Mouse (Mus musculus) stomach, embryonic 15.5 days (tissue): ENCODE measurements around the gene Map3k4. TPM values are rescaled to one million over a fixed set of nuclear protein-coding genes. Genes with fewer than 3 reads are reported as not detected.

Experiments used
- polyA plus RNA-seq: library from polyadenylated mRNA; unstranded; fragments of >200 nt; fragmentation: Nextera tagmentation; extraction: Ambion mirVana; gene quantifications from 2 replicates; pipeline ENCODE4 v1.2.1, GENCODE M21; 2015

The Map3k4 gene
- polyA plus RNA-seq, 1 experiment from 2014 or later, result 55.9 TPM

Other genes with a start within 250 kb of the Map3k4 start
- 30.3 and 32.5 TPM in 2 replicates for gene Agpat4, start 200.1 kb downstream of the Map3k4 start, polyA plus RNA-seq
- gene Plg, start 59.8 kb upstream of the Map3k4 start, polyA plus RNA-seq, result 7.3 and 16.8 TPM in 2 replicates
- 0.55 and 0.65 TPM in 2 replicates for gene Slc22a3, start 188.9 kb upstream of the Map3k4 start, polyA plus RNA-seq